Mouse (Mus musculus) forebrain, postnatal 0 days (tissue): ENCODE measurements at regions not wholly inside any gene's neighbourhood (a gene's known extent, or its start where the extent isn't known, plus 50 kb on each side); places are given as distances from the start of the nearest gene placed in this dataset.

Source experiments
- ATAC-seq: fragments of 200-750 bp; cut with Nextera tagmentation; 2 replicates; pipeline ENCODE4 v1.8.0; 2017; ENCODE audit warnings: mild to moderate bottlenecking, moderate library complexity
- DNase-seq: peaks from one replicate; pipeline ENCODE4 v3.0.0-alpha.2; 2015
- H3K27ac ChIP-seq: fragments of 300-500 bp; sonication (generic); 2 replicates; pipeline ENCODE4 v1.5.1; 2014; ENCODE audit warnings: low read depth, mild to moderate bottlenecking, antibody characterized with exemption, low read length, moderate library complexity, mixed read lengths
- H3K27me3 ChIP-seq: fragments of 300-500 bp; sonication (generic); 2 replicates; pipeline ENCODE4 v1.6.1; 2014; ENCODE audit warnings: mild to moderate bottlenecking, low read length, mixed read lengths; ENCODE audit not compliant: insufficient read depth
- H3K36me3 ChIP-seq: fragments of 300-500 bp; sonication (generic); 2 replicates; pipeline ENCODE4 v1.6.1; 2014; ENCODE audit warnings: mild to moderate bottlenecking, moderate library complexity; ENCODE audit not compliant: insufficient read depth
- H3K4me1 ChIP-seq: fragments of 300-500 bp; sonication (generic); 2 replicates; pipeline ENCODE4 v1.6.1; 2014; ENCODE audit warnings: antibody characterized with exemption; ENCODE audit not compliant: insufficient read depth
- H3K4me2 ChIP-seq: fragments of 300-500 bp; sonication (generic); 2 replicates; pipeline ENCODE4 v1.6.1; 2014; ENCODE audit warnings: low read depth, mild to moderate bottlenecking, moderate library complexity
- H3K4me3 ChIP-seq: fragments of 300-500 bp; sonication (generic); 2 replicates; pipeline ENCODE4 v1.5.1; 2014; ENCODE audit warnings: low read depth, low read length, mixed read lengths
- H3K9ac ChIP-seq: fragments of 300-500 bp; sonication (generic); 2 replicates; pipeline ENCODE4 v1.6.1; 2014; ENCODE audit warnings: mild to moderate bottlenecking
- H3K9me3 ChIP-seq: fragments of 300-500 bp; sonication (generic); 2 replicates; pipeline ENCODE4 v1.6.1; 2016; ENCODE audit warnings: low read length
- CTCF ChIP-seq: sonication (generic); IDR thresholded peaks from 2 replicates; pipeline ENCODE4 v1.5.1; 2016; ENCODE audit warnings: antibody characterized with exemption, control low read depth, low read depth
- WGBS: fragments of 180-500 bp; shearing (Covaris S2); extraction: QIAGEN DNeasy Blood & Tissue Kit; methylation state at CpG from one replicate; pipeline ENCODE4 v1.1.7; 2014; 5-methylcytosine and 5-hydroxymethylcytosine counted together

GRCm38 (mm10) chrX:12219474-12219873 lies 59.3 kb upstream of the Bcor start:
- H3K4me3 ChIP-seq = no peak overlapping the region
- no peak overlapping the region for H3K27ac ChIP-seq
- 61% methylated on average over 8 of the region's 8 CpGs for WGBS
- no peaks in the 10 kb centered on the region for H3K36me3 ChIP-seq
- DNase-seq (no peak), ATAC-seq (no peak)
- TF ChIP-seq CTCF = no peak
- H3K9ac ChIP-seq = no peak overlapping the region
- no peak overlapping the region for H3K4me2 ChIP-seq
- no peaks in the 10 kb centered on the region for H3K9me3 ChIP-seq
- no peaks in the 10 kb centered on the region for H3K27me3 ChIP-seq
- H3K4me1 ChIP-seq = no peaks in the 10 kb centered on the region

GRCm38 (mm10) chrX:12224314-12224713 lies 64.2 kb upstream of the Bcor start:
- H3K9me3 ChIP-seq = no peaks in the 10 kb centered on the region
- H3K4me3 ChIP-seq = no peak overlapping the region
- no peak overlapping the region for H3K27ac ChIP-seq
- DNase-seq (no peak), ATAC-seq (no peak)
- H3K27me3 ChIP-seq = no peaks in the 10 kb centered on the region
- 77% methylated on average over 4 of the region's 4 CpGs for WGBS
- H3K4me2 ChIP-seq = no peak overlapping the region
- H3K9ac ChIP-seq = no peak overlapping the region
- no peak for TF ChIP-seq CTCF
- no peaks in the 10 kb centered on the region for H3K36me3 ChIP-seq
- H3K4me1 ChIP-seq = no peaks in the 10 kb centered on the region

GRCm38 (mm10) chrX:12225116-12225891 lies 65.1 kb upstream of the Bcor start:
- no peaks in the 10 kb centered on the region for H3K36me3 ChIP-seq
- peak overlapping the region; percentile 41 for H3K4me2 ChIP-seq
- 0 out of 2 replicates have a peak overlapping the region, but pooled peaks have one; percentile 14 for H3K9ac ChIP-seq
- ATAC-seq = peak; percentile 75
- peak; percentile 34 for DNase-seq
- H3K9me3 ChIP-seq = no peaks in the 10 kb centered on the region
- H3K4me1 ChIP-seq = no peaks in the 10 kb centered on the region
- 16% methylated on average over 18 of the region's 19 CpGs for WGBS
- no peaks in the 10 kb centered on the region for H3K27me3 ChIP-seq
- peak overlapping the region; percentile 14; the same call in 1 of the 2 replicates for H3K4me3 ChIP-seq
- TF ChIP-seq CTCF = no peak
- H3K27ac ChIP-seq = no peak overlapping the region

GRCm38 (mm10) chrX:12225892-12226206 lies 65.7 kb upstream of the Bcor start:
- Histone ChIP-seq H3K36me3 (no peaks in the 10 kb centered on the region), H3K4me2 (peak overlapping the region; percentile 41), H3K4me1 (no peaks in the 10 kb centered on the region), H3K27ac (no peak overlapping the region), H3K4me3 (no peak overlapping the region), H3K9me3 (no peaks in the 10 kb centered on the region), H3K27me3 (no peaks in the 10 kb centered on the region), H3K9ac (0 out of 2 replicates have a peak overlapping the region, but pooled peaks have one; percentile 14)
- no peak for DNase-seq
- no peak for TF ChIP-seq CTCF
- 24% methylated on average over 3 of the region's 3 CpGs for WGBS
- peak; percentile 51; the same call in 1 of the 2 replicates for ATAC-seq

GRCm38 (mm10) chrX:12240505-12241011 lies 80.4 kb upstream of the Bcor start:
- Histone ChIP-seq H3K36me3 (no peaks in the 10 kb centered on the region), H3K9ac (no peak overlapping the region), H3K9me3 (no peaks in the 10 kb centered on the region), H3K4me3 (no peak overlapping the region), H3K27me3 (no peaks in the 10 kb centered on the region), H3K27ac (no peak overlapping the region), H3K4me2 (no peak overlapping the region), H3K4me1 (no peaks in the 10 kb centered on the region)
- 58% methylated on average over 4 of the region's 4 CpGs for WGBS
- ATAC-seq = no peak
- no peak for TF ChIP-seq CTCF
- peak; percentile 35 for DNase-seq

- Histone ChIP-seq H3K36me3 (no peaks in the 10 kb centered on the region), H3K4me1 (no peaks in the 10 kb centered on the region), H3K27ac (no peak overlapping the region), H3K27me3 (no peaks in the 10 kb centered on the region), H3K9ac (no peak overlapping the region), H3K4me2 (no peak overlapping the region), H3K9me3 (no peaks in the 10 kb centered on the region), H3K4me3 (no peak overlapping the region)
- WGBS = 46% methylated on average over 4 of the region's 4 CpGs
- no peak for ATAC-seq
- peak; percentile 4 for DNase-seq
- TF ChIP-seq CTCF = no peak
These were observed 81.6 kb upstream of the Bcor start for GRCm38 (mm10) chrX:12241751-12242150.

GRCm38 (mm10) chrX:12249071-12249470 lies 88.9 kb upstream of the Bcor start:
- WGBS = 73% methylated on average over 4 of the region's 4 CpGs
- Histone ChIP-seq H3K4me1 (no peaks in the 10 kb centered on the region), H3K36me3 (no peaks in the 10 kb centered on the region), H3K27me3 (no peaks in the 10 kb centered on the region), H3K9me3 (no peaks in the 10 kb centered on the region), H3K27ac (no peak overlapping the region), H3K9ac (no peak overlapping the region), H3K4me2 (no peak overlapping the region), H3K4me3 (no peak overlapping the region)
- ATAC-seq = no peak
- TF ChIP-seq CTCF = no peak
- no peak for DNase-seq
